Mouse (Mus musculus) CD4-positive, CD25-positive, alpha-beta regulatory T cell, adult 2 months (primary cell): Measurements from ENCODE around the gene Ifi44.

ENCODE experiments used
- DNase-seq: peaks from one replicate; pipeline ENCODE4 v3.0.0-alpha.2; 2012; ENCODE audit warnings: low read depth, low spot score

The Ifi44 gene

GRCm38 (mm10) chr3:151749737-151750136 is at the start of gene Ifi44:
Gene Ifi44, minus strand, starts transcription at chr3:151749960.
- peak; percentile 4 for DNase-seq

DNA sequence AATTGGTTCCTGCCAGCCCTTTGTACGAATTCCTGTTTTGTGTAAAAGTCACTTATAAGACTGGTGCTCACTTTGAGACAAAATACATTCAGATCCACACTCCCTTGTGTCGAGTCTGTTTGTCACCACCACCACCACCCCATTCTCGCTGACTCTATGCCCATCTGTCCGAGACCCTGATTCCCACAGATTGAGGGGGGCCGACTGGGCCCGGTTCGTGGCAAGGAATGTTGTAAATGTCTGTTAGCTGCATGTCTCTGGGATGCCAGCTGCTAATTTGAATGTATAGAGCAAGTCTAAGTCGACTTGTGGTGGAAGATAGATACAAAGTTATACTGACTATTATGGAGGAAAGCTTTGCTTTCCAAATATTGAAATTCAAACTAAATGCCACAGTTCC is 38.9 kb upstream of the Ifi44 start:
- DNase-seq = no peak

- DNase-seq = no peak
These were observed 25.3 kb upstream of the Ifi44 start for GRCm38 (mm10) chr3:151775089-151775488.

GRCm38 (mm10) chr3:151771074-151771473 is 21.3 kb upstream of the Ifi44 start:
- DNase-seq = peak; percentile 44

GRCm38 (mm10) chr3:151748514-151748913 is 1.2 kb downstream of the Ifi44 start:
- DNase-seq = no peak

DNA sequence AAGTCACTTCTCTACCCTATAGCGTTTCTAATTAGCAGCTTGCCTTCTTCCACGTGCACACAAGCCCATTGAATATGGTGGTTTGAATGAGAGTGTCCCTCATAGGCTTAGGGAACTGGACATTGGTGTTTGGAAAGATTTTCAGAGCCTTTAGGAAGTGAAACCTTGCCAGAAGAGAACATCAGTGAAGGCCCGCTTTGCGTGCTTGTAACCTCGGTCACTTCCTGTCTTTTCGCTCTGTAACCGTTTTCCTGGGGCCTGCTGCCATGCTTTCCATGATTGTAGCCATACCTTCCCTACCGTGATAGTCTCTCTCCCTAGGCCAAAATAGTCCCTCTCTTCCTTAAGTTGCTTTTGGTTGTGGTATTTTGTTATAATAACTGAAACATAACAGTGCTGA is 3.7 kb downstream of the Ifi44 start:
- no peak for DNase-seq

GRCm38 (mm10) chr3:151742223-151742622 is 7.5 kb downstream of the Ifi44 start:
- no peak for DNase-seq

DNA sequence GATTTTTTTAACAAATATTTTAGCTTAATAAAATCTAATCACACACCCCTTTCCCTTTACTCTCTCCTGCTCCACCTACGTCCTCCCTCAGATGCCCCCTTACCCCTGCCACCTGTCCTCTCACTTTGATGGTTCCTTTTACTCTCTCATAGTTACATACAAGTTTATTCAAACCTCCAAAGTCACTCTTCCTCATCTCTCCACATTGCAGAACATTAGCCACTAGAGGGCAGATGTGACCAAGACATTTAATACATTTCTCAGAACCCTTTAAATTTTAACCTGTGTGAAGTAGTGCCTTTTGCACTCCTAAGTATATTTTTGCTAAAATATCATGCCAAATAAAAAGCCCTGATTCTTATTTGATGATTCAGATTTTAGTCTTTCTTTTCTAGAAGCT is 33.5 kb downstream of the Ifi44 start:
- DNase-seq = peak; percentile 25

GRCm38 (mm10) chr3:151707335-151707734 is 42.4 kb downstream of the Ifi44 start:
- DNase-seq = no peak
